Mouse (Mus musculus) spleen, adult 2 months (tissue): ENCODE results near the gene Nbas.

Experiments
- CTCF ChIP-seq: fragments of 200-500 bp; IDR thresholded peaks from 2 replicates; pipeline ENCODE4 v1.5.1; 2011; ENCODE audit warnings: mild to moderate bottlenecking, inconsistent platforms; ENCODE audit not compliant: insufficient read depth, insufficient read length, insufficient replicate concordance; ENCODE audit errors: extremely low read depth
- POLR2A ChIP-seq: fragments of 200-500 bp; IDR thresholded peaks from 2 replicates; pipeline ENCODE4 v1.6.1; 2011; ENCODE audit warnings: low read depth, low read length, inconsistent platforms

GRCm38 (mm10) chr12:13356201-13356600 lies 87.3 kb downstream of the Nbas start:
- no peak for TF ChIP-seq POLR2A
- no peak for TF ChIP-seq CTCF
